Mouse (Mus musculus): ENCODE data around the gene Nmt1. TPM values are rescaled to one million over a fixed set of nuclear protein-coding genes. Genes with fewer than 3 reads are reported as not detected.

Nmt1 gene
- polyA plus RNA-seq, 1 experiment = 77.1 TPM

DNA sequence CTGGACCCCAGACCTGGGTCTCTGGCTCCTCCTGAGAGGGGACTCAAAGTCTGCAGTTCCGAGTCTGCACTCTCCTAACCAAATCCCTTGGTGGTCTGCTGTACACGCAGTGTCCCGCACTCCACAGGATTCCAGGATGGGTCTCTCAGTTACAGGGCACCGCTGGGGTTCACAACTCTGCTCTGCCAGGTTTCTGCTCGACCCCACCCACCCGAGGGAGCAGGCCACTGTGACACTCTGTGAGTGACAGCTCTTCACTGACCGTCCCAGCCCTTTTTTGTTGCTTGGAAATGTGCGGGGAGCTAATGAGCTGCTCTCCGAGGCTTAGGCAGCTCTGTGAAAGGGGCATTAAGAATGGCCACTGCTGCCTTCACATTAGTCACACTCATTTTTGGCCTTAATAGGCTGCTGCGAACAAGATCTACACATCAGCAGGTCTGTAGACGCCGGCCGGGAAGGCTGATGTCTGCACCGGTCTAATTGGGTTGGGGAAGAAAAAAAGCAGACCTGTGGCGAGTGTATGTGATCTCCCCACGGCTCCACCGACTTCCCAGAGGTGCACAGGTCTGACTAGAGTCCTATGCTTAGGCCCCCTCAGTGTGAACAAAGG is 34.5 kb upstream of the Nmt1 start:
- Histone ChIP-seq H3K4me2 (ENCODE audit: low read depth) (no peak overlapping the region), H3K4me3 (no peak overlapping the region), H3K36me3 (ENCODE audit: control insufficient read depth, insufficient read depth) (peaks cover 24% of the 10 kb centered on the region), H3ac (ENCODE audit: control insufficient read depth, insufficient read length) (no peak overlapping the region), H3K79me2 (ENCODE audit: control insufficient read depth, insufficient read depth) (no peaks in the 10 kb centered on the region), H3K27me3 (ENCODE audit: control insufficient read depth, insufficient read depth, insufficient read length) (no peaks in the 10 kb centered on the region)
- peak; percentile 6 for TF ChIP-seq POLR2AphosphoS2 (IDR thresholded peaks at IDR 0.05; ENCODE audit: insufficient read length, low read depth)
- no peak for TF ChIP-seq TCF3 (IDR thresholded peaks at IDR 0.05; ENCODE audit: insufficient read length, low read depth)

DNA sequence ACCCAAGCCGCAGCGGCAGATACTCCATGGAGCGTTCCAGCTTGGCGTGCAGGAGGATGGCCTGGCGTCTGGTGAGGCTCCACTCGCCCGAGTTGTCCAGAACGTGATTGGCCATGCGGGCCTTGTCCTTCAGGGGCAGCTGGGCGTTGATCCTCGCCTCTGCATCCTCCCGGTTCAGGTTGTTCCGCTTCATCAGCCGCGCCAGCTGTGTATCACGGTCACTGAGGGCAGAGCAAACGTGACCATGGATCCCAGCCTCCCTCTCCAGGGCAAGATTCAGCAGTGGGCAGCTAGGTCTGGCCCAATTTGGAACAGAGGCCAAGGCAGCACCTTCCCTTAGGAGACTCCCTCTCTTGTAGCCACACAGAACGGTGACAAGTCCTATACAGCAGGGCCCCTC is 33.0 kb upstream of the Nmt1 start:
- Histone ChIP-seq H3K36me3 (ENCODE audit: control insufficient read depth, insufficient read depth) (peaks cover 24% of the 10 kb centered on the region), H3K79me2 (ENCODE audit: control insufficient read depth, insufficient read depth) (peaks cover 5% of the 10 kb centered on the region), H3K4me2 (ENCODE audit: low read depth) (no peak overlapping the region), H3K27me3 (ENCODE audit: control insufficient read depth, insufficient read depth, insufficient read length) (no peaks in the 10 kb centered on the region), H3ac (ENCODE audit: control insufficient read depth, insufficient read length) (no peak overlapping the region), H3K4me3 (no peak overlapping the region)
- TF ChIP-seq SRF (IDR thresholded peaks at IDR 0.05; ENCODE audit: control insufficient read depth, insufficient read length, low read depth) = no peak
- TF ChIP-seq TCF12 (IDR thresholded peaks at IDR 0.05; ENCODE audit: insufficient read depth, poor library complexity, severe bottlenecking) = no peak
- TF ChIP-seq MYOG (IDR thresholded peaks at IDR 0.05; ENCODE audit: control insufficient read depth in 1 of 3, insufficient read depth in 1 of 3, insufficient read length in 2 of 3, low read depth in 2 of 3) = no peak
- no peak for TF ChIP-seq MAX (IDR thresholded peaks at IDR 0.05; ENCODE audit: low read depth)
- no peak for TF ChIP-seq E2F4 (IDR thresholded peaks at IDR 0.05; ENCODE audit: insufficient read depth)
- TF ChIP-seq TCF3 (IDR thresholded peaks at IDR 0.05; ENCODE audit: insufficient read length, low read depth) = no peak
- TF ChIP-seq MYOD1 (IDR thresholded peaks at IDR 0.05; ENCODE audit: control insufficient read depth in 1 of 3, insufficient read length in 2 of 3, low read depth in 2 of 3) = no peak
- no peak for TF ChIP-seq POLR2AphosphoS2 (IDR thresholded peaks at IDR 0.05; ENCODE audit: insufficient read length, low read depth)
- no peak for TF ChIP-seq REST (IDR thresholded peaks at IDR 0.05; ENCODE audit: insufficient read depth, insufficient read length)
- no peak for TF ChIP-seq POLR2A (IDR thresholded peaks at IDR 0.05; ENCODE audit: insufficient read length, low read depth)
- TF ChIP-seq USF1 (IDR thresholded peaks at IDR 0.05; ENCODE audit: low read depth) = no peak
- no peak for TF ChIP-seq CEBPB (IDR thresholded peaks at IDR 0.05; ENCODE audit: insufficient read depth, poor library complexity, severe bottlenecking)

DNA sequence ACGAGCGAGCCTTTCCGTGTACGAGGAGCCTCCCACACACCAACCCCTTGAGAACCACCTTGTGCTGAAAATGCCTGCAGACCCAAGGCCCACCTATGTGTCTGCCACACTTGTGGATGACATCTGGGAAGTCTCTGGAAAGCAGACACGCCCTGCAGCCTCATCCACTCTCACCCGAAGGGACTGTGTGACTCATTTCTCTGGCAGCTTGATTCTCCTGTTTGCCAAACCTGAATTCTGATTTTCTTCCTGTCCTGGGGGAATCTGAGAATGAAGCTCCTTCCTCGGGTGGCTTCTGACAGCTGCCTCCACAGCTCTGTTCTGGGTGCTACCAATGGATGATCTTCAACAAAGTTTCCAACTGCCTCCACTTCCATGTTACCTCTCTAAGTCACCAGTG is 31.6 kb upstream of the Nmt1 start:
- TF ChIP-seq MYOD1 (IDR thresholded peaks at IDR 0.05; ENCODE audit: control insufficient read depth in 1 of 3, insufficient read length in 2 of 3, low read depth in 2 of 3) = peak in 2 of 3 experiments; percentile 9 to 66
- TF ChIP-seq TCF12 (IDR thresholded peaks at IDR 0.05; ENCODE audit: insufficient read depth, poor library complexity, severe bottlenecking) = peak; percentile 15
- peak in 2 of 3 experiments; percentile 14 to 81 for TF ChIP-seq MYOG (IDR thresholded peaks at IDR 0.05; ENCODE audit: control insufficient read depth in 1 of 3, insufficient read depth in 1 of 3, insufficient read length in 2 of 3, low read depth in 2 of 3)
- TF ChIP-seq CEBPB (IDR thresholded peaks at IDR 0.05; ENCODE audit: insufficient read depth, poor library complexity, severe bottlenecking) = no peak
- Histone ChIP-seq H3K4me3 (no peak overlapping the region), H3K79me2 (ENCODE audit: control insufficient read depth, insufficient read depth) (peaks cover 20% of the 10 kb centered on the region), H3K27me3 (ENCODE audit: control insufficient read depth, insufficient read depth, insufficient read length) (no peaks in the 10 kb centered on the region), H3K4me2 (ENCODE audit: low read depth) (peak overlapping the region; percentile 80), H3K36me3 (ENCODE audit: control insufficient read depth, insufficient read depth) (peaks cover 24% of the 10 kb centered on the region), H3ac (ENCODE audit: control insufficient read depth, insufficient read length) (no peak overlapping the region)

DNA sequence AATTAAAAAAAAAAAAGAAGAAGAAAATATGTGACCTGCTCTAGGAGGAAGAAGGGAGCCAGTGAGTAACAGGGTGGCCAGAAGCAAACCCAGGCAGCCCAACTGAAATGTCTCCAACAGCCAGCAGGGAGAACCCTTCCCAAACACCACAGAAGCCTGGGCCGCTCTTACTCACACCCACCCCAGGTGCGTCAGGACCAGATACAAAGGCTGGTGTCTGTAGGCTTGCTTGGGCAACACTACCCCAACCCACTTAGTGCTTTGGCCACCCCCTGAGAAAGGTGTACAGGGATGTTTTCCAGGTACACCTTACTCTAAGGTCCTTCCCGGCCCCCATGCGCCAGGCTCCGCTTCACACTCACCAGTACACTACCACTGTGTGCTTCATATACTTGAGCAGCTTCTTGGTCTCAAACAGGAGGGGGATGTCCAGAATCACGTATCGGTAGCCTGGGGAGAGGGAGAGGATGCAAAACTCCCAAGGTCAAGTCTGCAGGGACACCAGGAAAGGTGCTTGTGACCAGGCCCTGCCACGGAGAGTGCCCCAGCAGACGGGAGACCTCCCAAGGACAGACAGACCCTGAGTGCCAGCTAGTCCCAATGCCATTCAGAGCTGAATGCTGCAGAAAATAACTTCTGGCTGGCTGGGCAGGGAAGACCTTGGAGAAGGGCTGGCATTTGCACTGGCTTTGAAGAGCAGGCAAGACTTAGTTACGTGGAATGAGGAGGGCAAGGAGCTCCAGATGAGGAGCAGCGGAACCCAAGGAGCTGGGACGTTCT is 30.8 kb upstream of the Nmt1 start:
- Histone ChIP-seq H3K36me3 (ENCODE audit: control insufficient read depth, insufficient read depth) (peaks cover 24% of the 10 kb centered on the region), H3ac (ENCODE audit: control insufficient read depth, insufficient read length) (no peak overlapping the region), H3K27me3 (ENCODE audit: control insufficient read depth, insufficient read depth, insufficient read length) (no peaks in the 10 kb centered on the region), H3K4me2 (ENCODE audit: low read depth) (peak overlapping the region; percentile 80), H3K4me3 (peak overlapping the region; percentile 55), H3K79me2 (ENCODE audit: control insufficient read depth, insufficient read depth) (peaks cover 28% of the 10 kb centered on the region)
- no peak for TF ChIP-seq TCF3 (IDR thresholded peaks at IDR 0.05; ENCODE audit: insufficient read length, low read depth)
- TF ChIP-seq REST (IDR thresholded peaks at IDR 0.05; ENCODE audit: insufficient read depth, insufficient read length) = no peak
- TF ChIP-seq SRF (IDR thresholded peaks at IDR 0.05; ENCODE audit: control insufficient read depth, insufficient read length, low read depth) = no peak
- no peak for TF ChIP-seq POLR2AphosphoS2 (IDR thresholded peaks at IDR 0.05; ENCODE audit: insufficient read length, low read depth)
- no peak for TF ChIP-seq POLR2A (IDR thresholded peaks at IDR 0.05; ENCODE audit: insufficient read length, low read depth)
- no peak for TF ChIP-seq MYOG (IDR thresholded peaks at IDR 0.05; ENCODE audit: control insufficient read depth in 1 of 3, insufficient read depth in 1 of 3, insufficient read length in 2 of 3, low read depth in 2 of 3)
- no peak for TF ChIP-seq E2F4 (IDR thresholded peaks at IDR 0.05; ENCODE audit: insufficient read depth)
- TF ChIP-seq USF1 (IDR thresholded peaks at IDR 0.05; ENCODE audit: low read depth) = no peak
- no peak for TF ChIP-seq CEBPB (IDR thresholded peaks at IDR 0.05; ENCODE audit: insufficient read depth, poor library complexity, severe bottlenecking)
- TF ChIP-seq TCF12 (IDR thresholded peaks at IDR 0.05; ENCODE audit: insufficient read depth, poor library complexity, severe bottlenecking) = no peak
- TF ChIP-seq MYOD1 (IDR thresholded peaks at IDR 0.05; ENCODE audit: control insufficient read depth in 1 of 3, insufficient read length in 2 of 3, low read depth in 2 of 3) = no peak
- TF ChIP-seq MAX (IDR thresholded peaks at IDR 0.05; ENCODE audit: low read depth) = no peak

DNA sequence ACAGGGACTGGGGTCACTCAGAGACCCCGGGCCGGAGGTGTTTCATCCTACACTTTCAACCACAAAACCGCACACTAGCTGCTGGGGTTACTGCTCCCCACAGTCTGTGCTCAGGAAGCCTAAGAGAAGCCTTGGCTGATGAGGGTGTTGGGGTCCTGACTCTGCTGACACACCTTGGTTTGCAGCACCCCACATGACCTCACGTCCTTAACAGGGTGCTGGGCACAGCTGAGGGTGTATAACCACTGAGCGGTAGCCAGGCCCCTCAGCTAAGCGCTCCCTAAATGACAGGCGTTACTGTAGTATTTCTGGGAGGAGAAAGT is 29.8 kb upstream of the Nmt1 start:
- peak overlapping the region; percentile 80 for H3K4me2 ChIP-seq (ENCODE audit: low read depth)
- peaks cover 33% of the 10 kb centered on the region for H3K79me2 ChIP-seq (ENCODE audit: control insufficient read depth, insufficient read depth)
- no peak overlapping the region for H3ac ChIP-seq (ENCODE audit: control insufficient read depth, insufficient read length)
- TF ChIP-seq POLR2A (IDR thresholded peaks at IDR 0.05; ENCODE audit: insufficient read length, low read depth) (peak; percentile 31), MYOD1 (IDR thresholded peaks at IDR 0.05; ENCODE audit: control insufficient read depth in 1 of 3, insufficient read length in 2 of 3, low read depth in 2 of 3) (peak in 2 of 3 experiments; percentile 33 to 83), MYOG (IDR thresholded peaks at IDR 0.05; ENCODE audit: control insufficient read depth in 1 of 3, insufficient read depth in 1 of 3, insufficient read length in 2 of 3, low read depth in 2 of 3) (peak in 1 of 3 experiments; percentile 73), TCF3 (IDR thresholded peaks at IDR 0.05; ENCODE audit: insufficient read length, low read depth) (no peak), TCF12 (IDR thresholded peaks at IDR 0.05; ENCODE audit: insufficient read depth, poor library complexity, severe bottlenecking) (no peak), E2F4 (IDR thresholded peaks at IDR 0.05; ENCODE audit: insufficient read depth) (no peak)
- H3K36me3 ChIP-seq (ENCODE audit: control insufficient read depth, insufficient read depth) = peaks cover 24% of the 10 kb centered on the region
- peak overlapping the region; percentile 55 for H3K4me3 ChIP-seq
- no peaks in the 10 kb centered on the region for H3K27me3 ChIP-seq (ENCODE audit: control insufficient read depth, insufficient read depth, insufficient read length)

Measured in myocyte (in vitro differentiated cells).